Mouse (Mus musculus): ENCODE data around the gene 1110004F10Rik.

DNA sequence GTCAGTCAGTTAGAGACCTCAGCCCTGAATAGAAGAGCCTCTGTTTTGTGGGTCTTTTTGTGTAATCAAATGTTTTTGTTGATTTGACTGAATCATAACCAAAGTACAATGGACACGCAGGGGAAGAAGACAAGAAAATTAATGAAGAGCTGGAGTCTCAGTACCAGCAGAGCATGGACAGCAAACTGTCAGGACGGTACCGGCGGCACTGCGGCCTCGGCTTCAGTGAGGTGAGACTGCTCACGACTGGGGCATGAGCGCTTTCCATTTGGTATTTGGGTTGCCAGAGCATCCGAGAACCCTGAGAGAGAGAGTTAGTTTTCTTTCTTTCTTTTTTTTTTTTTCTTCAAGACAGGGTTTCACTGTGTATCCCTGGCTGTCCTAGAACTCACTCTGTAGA is 63.9 kb downstream of the 1110004F10Rik start:
- TF ChIP-seq POLR2A (IDR thresholded peaks at IDR 0.05; ENCODE audit: borderline replicate concordance, insufficient read depth, low read length) (no peak), CTCF (IDR thresholded peaks at IDR 0.05; ENCODE audit: borderline replicate concordance, insufficient read depth, low read depth, low read length) (no peak)
